Mouse (Mus musculus) heart, postnatal 10 days (tissue): ENCODE results near the gene Lrp2. TPM values are rescaled to one million over a fixed set of nuclear protein-coding genes. Genes with fewer than 3 reads are reported as not detected.

ENCODE experiments used
- DNase-seq, 2 experiments: peaks; one replicate each; pipeline ENCODE4 v3.0.0; 2021
- intact Hi-C: fragments of 180-260 bp; cut with DNase I; formaldehyde crosslinking; loops from one replicate; pipeline ENCODE4 v1.15.1; 2025
- total RNA-seq, 2 experiments: library from RNA; stranded (reverse); gene quantifications; 2 replicates each; pipeline ENCODE4 v1.2.3; 2021

Lrp2 gene
- total RNA-seq: 1 to 10 TPM in 1 of 2 experiments, under 1 TPM in 1; 0.65 to 2.1 TPM

GRCm38 (mm10) chr2:69585886-69586398, at the start of gene Lrp2:
TSS of gene Lrp2 (minus strand) at chr2:69586065.
- peak; percentile 14 to 15 for DNase-seq
- intact Hi-C loops: no loop called here

DNA sequence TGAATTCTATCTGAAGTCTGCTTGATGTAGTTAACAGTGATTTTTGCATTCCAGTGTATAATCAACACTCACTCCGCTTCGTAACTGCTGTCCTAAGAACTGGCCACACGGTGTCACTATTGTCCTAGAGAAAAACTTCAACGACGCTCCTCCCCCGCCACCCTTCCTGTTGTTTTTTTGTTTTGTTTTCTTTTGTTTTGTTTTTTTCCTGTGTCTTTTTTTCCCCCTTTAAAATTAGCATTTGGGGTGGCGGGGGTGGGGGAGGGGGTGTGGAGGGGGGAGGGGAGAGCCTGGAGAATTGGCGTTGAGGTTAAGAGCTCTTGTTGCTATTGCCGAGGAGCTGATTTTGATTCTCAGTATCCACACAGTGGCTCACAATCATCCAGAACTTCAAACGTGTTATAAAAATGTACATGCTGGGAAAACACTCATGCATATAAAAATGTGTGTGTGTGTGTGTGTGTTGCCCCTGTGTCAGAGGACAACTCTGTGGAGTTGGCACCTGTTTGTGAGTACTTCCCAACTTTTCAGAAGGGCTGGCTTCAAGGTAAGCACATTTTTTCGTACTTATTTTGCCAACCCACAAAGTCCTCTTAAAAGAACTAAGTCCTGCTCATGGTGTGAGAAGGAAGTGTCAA, 49.3 kb upstream of the Lrp2 start:
- intact Hi-C loops: loop anchor here (2.0 to 10.0 kb wide), 4 partner anchors 44 to 230 kb away; partner anchors contain the start of gene Ssb
- peak; percentile 57 to 72 for DNase-seq

DNA sequence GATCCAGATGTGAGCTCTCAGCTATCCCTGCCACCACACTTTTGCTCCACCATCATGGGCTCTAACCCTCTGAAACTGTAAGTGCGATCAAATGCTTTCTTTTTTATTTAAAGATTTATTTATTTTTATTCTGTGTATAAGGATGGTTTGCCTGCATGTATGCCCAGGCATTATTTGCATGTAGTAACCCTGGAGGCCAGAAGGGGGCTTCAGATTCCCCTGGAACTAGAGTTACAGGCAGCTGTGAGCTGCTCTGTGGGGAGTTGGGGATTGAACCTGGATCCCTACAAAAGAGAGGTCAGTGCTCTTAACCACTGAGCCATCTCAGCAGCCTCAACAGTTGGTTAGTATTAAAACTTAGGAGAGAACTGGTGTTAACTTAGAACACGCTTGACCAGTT, 45.6 kb upstream of the Lrp2 start:
- DNase-seq: no peak
- intact Hi-C loops: loop anchor here (5.0 to 10.0 kb wide), 2 partner anchors 233 to 326 kb away; partner anchors contain the start of gene Ssb

- no peak for DNase-seq
- intact Hi-C loops: loop anchor here (5.0 to 10.0 kb wide), 2 partner anchors 234 to 327 kb away; partner anchors contain the start of gene Ssb
These were observed 44.9 kb upstream of the Lrp2 start for GRCm38 (mm10) chr2:69630792-69631191.

- intact Hi-C loops: loop anchor here (5.0 to 10.0 kb wide), 2 partner anchors 235 to 327 kb away; partner anchors contain the start of gene Ssb
- DNase-seq: no peak
These were observed 44.0 kb upstream of the Lrp2 start for GRCm38 (mm10) chr2:69629914-69630313.

DNA sequence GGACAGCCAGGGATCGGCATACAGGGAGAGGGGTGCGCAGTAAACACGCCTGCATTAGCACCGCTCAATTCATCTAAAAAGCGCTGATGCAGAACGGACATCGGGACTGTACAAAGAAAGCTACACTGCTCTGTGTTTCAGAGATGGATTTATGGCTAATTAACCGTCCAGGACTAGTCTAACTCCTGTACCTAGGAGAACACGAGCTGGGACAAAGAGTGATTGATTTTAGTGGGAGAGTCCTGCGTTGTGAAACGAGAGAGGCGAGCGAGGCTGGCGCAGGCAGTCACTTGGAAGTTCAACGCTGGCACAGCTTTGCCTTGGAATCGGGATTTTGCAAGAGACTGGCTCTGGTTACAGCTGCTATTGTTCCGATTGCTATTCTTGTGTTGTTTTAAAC, 43.4 kb upstream of the Lrp2 start:
- intact Hi-C loops: no loop called here
- DNase-seq: no peak

GRCm38 (mm10) chr2:69619286-69619685, 33.4 kb upstream of the Lrp2 start:
- intact Hi-C loops: no loop called here
- DNase-seq: no peak

DNA sequence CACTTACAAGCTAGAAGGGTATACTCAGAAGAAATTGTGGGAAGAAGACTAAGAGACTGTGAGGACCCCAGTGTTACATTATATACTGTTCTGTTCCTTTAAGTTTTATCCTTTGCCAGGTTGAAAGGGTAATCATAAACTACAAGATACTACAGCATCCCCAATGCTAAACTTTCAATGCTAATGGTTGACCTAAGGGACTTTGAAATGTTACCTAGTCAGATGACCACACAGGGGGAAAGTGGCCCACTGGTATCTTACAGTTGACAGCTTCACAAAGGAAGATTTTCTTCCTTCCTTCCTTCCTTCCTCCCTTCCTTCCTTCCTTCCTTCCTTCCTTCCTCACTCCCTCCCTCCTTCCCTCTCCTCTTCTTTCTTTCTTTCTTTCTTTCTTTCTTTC, 32.5 kb upstream of the Lrp2 start:
- intact Hi-C loops: no loop called here
- DNase-seq: no peak

DNA sequence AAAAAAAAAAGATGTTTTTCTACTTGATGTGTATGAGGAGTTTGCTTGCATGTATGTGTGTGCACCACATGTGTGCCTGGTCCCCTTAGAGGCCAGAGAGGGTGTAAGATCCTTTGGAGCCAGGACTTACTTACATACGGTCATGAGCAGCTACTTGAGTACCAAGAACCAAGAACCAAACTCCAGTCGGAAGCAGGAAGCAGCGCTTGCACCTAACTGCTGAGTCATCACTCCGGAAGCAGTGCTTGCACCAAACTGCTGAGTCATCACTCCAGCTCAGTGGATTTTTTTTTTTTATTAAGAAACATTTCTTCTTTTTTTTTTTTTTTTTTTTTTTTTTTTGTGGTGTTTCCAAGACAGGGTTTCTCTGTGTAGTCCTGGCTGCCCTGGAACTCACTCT, 27.4 kb upstream of the Lrp2 start:
- no peak for DNase-seq
- intact Hi-C loops: no loop called here

GRCm38 (mm10) chr2:69612716-69613115, 26.9 kb upstream of the Lrp2 start:
- intact Hi-C loops: no loop called here
- no peak for DNase-seq

- intact Hi-C loops: no loop called here
- DNase-seq: no peak
These were observed 26.4 kb upstream of the Lrp2 start for GRCm38 (mm10) chr2:69612237-69612636.

GRCm38 (mm10) chr2:69606621-69607020, 20.8 kb upstream of the Lrp2 start:
- DNase-seq: no peak
- intact Hi-C loops: no loop called here

GRCm38 (mm10) chr2:69603726-69604393, 18.0 kb upstream of the Lrp2 start:
- intact Hi-C loops: no loop called here
- no peak for DNase-seq

GRCm38 (mm10) chr2:69593168-69593567, 7.3 kb upstream of the Lrp2 start:
- intact Hi-C loops: no loop called here
- DNase-seq: no peak

DNA sequence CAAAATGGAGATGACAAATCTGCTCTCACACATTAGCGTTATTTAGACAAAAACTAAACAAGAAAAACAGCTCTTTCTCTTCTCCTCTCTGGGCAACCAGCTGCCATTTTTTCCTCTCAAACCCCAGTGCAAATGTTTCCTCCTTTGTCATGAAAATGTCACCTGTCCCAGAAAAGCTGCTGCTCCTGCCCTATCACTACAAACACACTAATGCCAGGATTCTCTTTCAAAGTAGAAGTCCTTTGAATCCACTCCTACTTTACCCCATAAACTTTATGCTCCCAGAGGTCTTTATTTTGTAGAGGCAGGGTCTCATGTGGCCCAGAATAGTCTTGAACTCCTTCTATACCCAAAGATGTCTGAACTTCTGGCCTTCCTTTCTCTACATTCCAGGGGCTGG, 6.7 kb upstream of the Lrp2 start:
- intact Hi-C loops: no loop called here
- no peak for DNase-seq

DNA sequence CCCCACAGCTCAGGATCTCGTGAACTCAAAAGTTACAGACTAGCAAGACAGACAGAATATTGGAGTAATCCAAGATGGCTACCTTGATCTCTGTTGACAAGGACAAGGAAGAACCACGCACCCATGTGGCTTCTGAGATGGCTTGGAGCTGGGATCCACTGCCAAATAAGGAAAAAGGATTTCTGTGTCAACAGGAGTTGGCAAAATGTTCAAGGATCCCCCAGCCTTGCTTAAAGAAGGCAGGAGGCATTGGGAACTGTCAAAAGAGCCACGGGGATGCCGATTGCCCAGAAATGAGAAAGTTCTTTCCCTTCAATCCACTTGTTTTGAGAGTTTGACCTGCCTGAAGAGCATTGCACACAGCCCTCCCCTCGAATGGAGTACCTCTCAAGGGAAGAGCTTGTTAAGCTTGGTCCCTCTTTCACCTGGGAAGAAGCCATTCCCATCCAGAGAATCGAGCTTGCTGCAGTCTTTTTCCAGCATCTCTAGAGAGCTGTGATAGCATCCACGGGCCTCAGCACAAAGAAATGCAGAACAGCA, 6.2 kb upstream of the Lrp2 start:
- no peak for DNase-seq
- intact Hi-C loops: no loop called here

- DNase-seq: no peak
- intact Hi-C loops: no loop called here
These were observed 4.7 kb upstream of the Lrp2 start for GRCm38 (mm10) chr2:69590548-69590947.

DNA sequence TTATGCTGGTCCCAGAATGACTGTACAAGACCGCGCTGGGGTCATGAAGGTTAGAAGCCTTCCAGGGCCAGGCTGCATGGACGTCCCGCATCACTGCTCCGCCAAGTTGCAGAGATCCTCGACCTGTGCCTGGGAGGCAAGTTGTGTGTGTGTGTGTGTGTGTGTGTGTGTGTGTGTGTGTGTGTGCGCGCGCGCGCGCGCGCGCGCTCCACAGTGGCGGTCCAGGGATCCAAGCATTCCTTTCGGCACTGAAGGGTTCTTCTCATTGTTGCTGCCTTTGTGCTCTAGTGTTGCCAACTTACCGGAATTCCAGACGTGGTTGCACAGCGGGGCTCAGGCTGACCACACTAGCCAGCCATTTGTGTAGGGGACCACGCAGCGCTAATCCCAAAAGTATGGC, 2.0 kb upstream of the Lrp2 start:
- intact Hi-C loops: no loop called here
- peak in 1 of 2 experiments; percentile 6 for DNase-seq

- DNase-seq: peak in 1 of 2 experiments; percentile 6
These were observed 1.2 kb upstream of the Lrp2 start for GRCm38 (mm10) chr2:69586821-69587728.

DNA sequence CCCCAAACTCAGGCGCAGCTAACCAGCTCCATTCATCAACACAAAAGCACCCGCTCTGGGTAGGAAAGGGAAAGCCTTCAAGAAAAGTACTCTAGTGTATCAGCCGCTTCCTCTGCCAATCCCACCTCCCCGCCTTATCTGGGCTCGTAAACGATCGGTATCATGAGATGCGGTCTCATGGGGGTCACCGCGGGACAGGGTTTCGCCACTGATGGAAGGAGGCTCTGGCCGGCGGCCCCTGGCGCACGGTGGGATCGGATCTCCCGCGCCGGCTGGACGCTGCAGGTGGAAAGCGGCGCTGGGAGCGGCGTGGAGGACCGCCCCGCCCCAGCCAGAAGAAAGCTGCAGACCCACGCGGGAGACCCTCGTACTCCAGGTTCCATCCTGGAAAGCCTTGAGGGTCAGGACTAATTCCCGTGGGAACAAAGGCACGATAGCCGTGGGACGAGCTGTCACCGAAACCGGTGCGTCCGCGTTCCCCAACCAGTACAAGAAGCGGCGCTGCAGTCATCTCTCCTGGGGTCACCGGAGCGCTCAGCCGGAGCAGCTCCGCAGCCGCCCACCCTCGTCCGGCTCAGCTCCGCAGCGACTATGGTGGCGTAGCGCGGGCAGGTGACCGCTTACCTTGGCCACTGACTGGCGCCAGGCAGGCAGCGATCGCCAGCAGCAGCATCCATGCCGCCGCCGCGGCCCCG, 527 bp downstream of the Lrp2 start:
- intact Hi-C loops: no loop called here
- DNase-seq: peak; percentile 12 to 16

More at GRCm38 (mm10) chr2:69586821-69587728, 1.2 kb upstream of the Lrp2 start:
- intact Hi-C loops: no loop called here
